8 mouse cellular contexts compared by ENCODE assay signal in genomic region chr5:92348794-92349413, GRCm38 (mm10). TPM values are rescaled to one million over a fixed set of nuclear protein-coding genes. Genes with fewer than 3 reads are reported as not detected.
DNase-seq lines count a peak whose midpoint lies in the region; ATAC-seq and TF ChIP-seq lines count a peak whose summit lies in the region.

Gene Cxcl10, minus strand, starts transcription at chr5:92348889.

- H3K4me1 ChIP-seq in lung, adult 2 months (ENCODE audit: control insufficient read depth, insufficient read depth, low read length): peaks cover 10% of the 10 kb centered on the region
- peaks cover 9% of the 10 kb centered on the region; the same call in 1 of the 2 replicates for H3K4me1 ChIP-seq in neural tube, embryonic 13.5 days (replicated peaks)

- no peaks in the 10 kb centered on the region for H3K9me3 ChIP-seq in neural tube, embryonic 13.5 days

- peak; percentile 16 for DNase-seq in testis, postnatal 14 days (ENCODE audit: low spot score)
- DNase-seq in testis, postnatal 10 days (ENCODE audit: low spot score): no peak
- DNase-seq in c-Kit-positive CD71-negative TER-119-negative erythroid progenitor cells, embryonic 14.5 days (ENCODE audit: low read depth): peak; percentile 65
- DNase-seq in heart, adult 18-20 months: peak; percentile 75 to 79
- peak; percentile 70 for DNase-seq in kidney, adult 18-20 months
- peak; percentile 27 for DNase-seq in lung, adult 2 months
- DNase-seq in adipocyte (ENCODE audit: low spot score): no peak

- 6% methylated on average over 14 of the region's 14 CpGs for WGBS in lung, adult 2 months
- WGBS in neural tube, embryonic 13.5 days: 16% methylated on average over 14 of the region's 14 CpGs

- no peak within 1 kb of the TSS for H3K27ac ChIP-seq in neural tube, embryonic 13.5 days (replicated peaks)

- peak within 1 kb of the TSS; percentile 52 for H3K4me3 ChIP-seq in lung, adult 2 months (replicated peaks; ENCODE audit: extremely low read depth, low read depth, low read length)
- peak within 1 kb of the TSS; percentile 23 for H3K4me3 ChIP-seq in neural tube, embryonic 13.5 days

- H3K27me3 ChIP-seq in neural tube, embryonic 13.5 days: peaks cover 13% of the 10 kb centered on the region

- H3K36me3 ChIP-seq in neural tube, embryonic 13.5 days: no peaks in the 10 kb centered on the region

- peak within 1 kb of the TSS; percentile 53 for H3K4me2 ChIP-seq in neural tube, embryonic 13.5 days

- TF ChIP-seq POLR2A in lung, adult 2 months (IDR thresholded peaks at IDR 0.05; ENCODE audit: borderline replicate concordance, extremely low read depth, low read depth, low read length): no peak

- ATAC-seq in neural tube, embryonic 13.5 days (ENCODE audit: low read depth): no peak

- no peak for TF ChIP-seq CTCF in lung, adult 2 months (IDR thresholded peaks at IDR 0.05; ENCODE audit: insufficient read depth, low read length)

- no peak within 1 kb of the TSS for H3K9ac ChIP-seq in neural tube, embryonic 13.5 days

RNA-seq across cellular contexts. Expression of gene Cxcl10, which starts in this region (rescaled TPM):
- total RNA-seq in heart, adult 18-20 months (2021): under 1 TPM in 1 of 2 experiments, not detected in 1; 0.25 TPM
- polyA plus RNA-seq in lung, adult 2 months (2012; rRNA removed): 2.2 and 3.0 TPM in 2 replicates
- 1.0 TPM in 1 of 2 replicates, not detected in the other for polyA plus RNA-seq in neural tube, embryonic 13.5 days (2015; fragmentation: Nextera tagmentation; extraction: Ambion mirVana)

Comparison
In these comparisons a context has a peak if more than half of its experiments do, and no peak if none do; other contexts are left out.
1. DNase-seq: peak in testis, postnatal 14 days (single experiment), c-Kit-positive CD71-negative TER-119-negative erythroid progenitor cells, embryonic 14.5 days (single experiment), kidney, adult 18-20 months (single experiment) and lung, adult 2 months (single experiment); none in testis, postnatal 10 days (single experiment) and adipocyte (single experiment).
2. Peak in DNase-seq in heart, adult 18-20 months; RNA of the gene not detected or under 1 TPM.